Mouse (Mus musculus): ENCODE measurements at regions not wholly inside any gene's neighbourhood (a gene's known extent, or its start where the extent isn't known, plus 50 kb on each side); places are given as distances from the start of the nearest gene placed in this dataset.

- TF ChIP-seq CTCF (conservative IDR thresholded peaks at IDR 0.05 in 1 of 2, IDR thresholded peaks at IDR 0.05 in 1 of 2; ENCODE audit: low read depth in 2 of 2, low read length in 2 of 2) (no peak), MAZ (IDR thresholded peaks at IDR 0.05; ENCODE audit: low read depth, low read length) (no peak), HCFC1 (IDR thresholded peaks at IDR 0.05; ENCODE audit: low read depth, low read length) (no peak), USF1 (IDR thresholded peaks at IDR 0.05; ENCODE audit: low read depth, low read length) (no peak), POLR2AphosphoS2 (IDR thresholded peaks at IDR 0.05; ENCODE audit: low read depth, low read length) (no peak), CHD2 (IDR thresholded peaks at IDR 0.05; ENCODE audit: low read length) (no peak), ZC3H11A (IDR thresholded peaks at IDR 0.05; ENCODE audit: low read depth, low read length) (no peak), MAFK (IDR thresholded peaks at IDR 0.05; ENCODE audit: insufficient replicate concordance, low read length) (no peak), TCF12 (IDR thresholded peaks at IDR 0.05; ENCODE audit: low read depth, low read length) (no peak), POLR2A (IDR thresholded peaks at IDR 0.05; ENCODE audit: low read depth, low read length) (no peak), ZNF384 (IDR thresholded peaks at IDR 0.05; ENCODE audit: low read depth, low read length) (no peak), MAX (IDR thresholded peaks at IDR 0.05; ENCODE audit: low read length) (no peak)
Measured at GRCm38 (mm10) chr5:63587855-63588254, 61.0 kb upstream of the Nwd2 start.

Data from CH12.LX (cell line).